Mouse (Mus musculus) left cerebral cortex, postnatal 4 days (tissue): ENCODE results near the gene Shd. TPM values are rescaled to one million over a fixed set of nuclear protein-coding genes. Genes with fewer than 3 reads are reported as not detected.

ENCODE experiments used
- DNase-seq: peaks from one replicate; pipeline ENCODE4 v3.0.0-alpha.2; 2022
- intact Hi-C: fragments of 180-260 bp; cut with DNase I; formaldehyde crosslinking; loops from one replicate; pipeline ENCODE4 v1.15.1; 2025
- total RNA-seq, 2 experiments: library from RNA; stranded (reverse); gene quantifications; 2 replicates each; pipeline ENCODE4 v1.2.3; 2021

Gene Shd
- total RNA-seq, 2 experiments from 2014 or later: 99.6 to 101 TPM

- intact Hi-C loops: no loop called here
- no peak for DNase-seq
These were observed 36.7 kb downstream of the Shd start for GRCm38 (mm10) chr17:56006956-56007355.

GRCm38 (mm10) chr17:56007444-56008355, 37.4 kb downstream of the Shd start:
- intact Hi-C loops: no loop called here
- DNase-seq: no peak

GRCm38 (mm10) chr17:56008356-56009087, 38.3 kb downstream of the Shd start:
- intact Hi-C loops: no loop called here
- peak; percentile 96 for DNase-seq

- intact Hi-C loops: no loop called here
- DNase-seq: peak; percentile 94
These were observed 39.1 kb downstream of the Shd start for GRCm38 (mm10) chr17:56009088-56009961.

GRCm38 (mm10) chr17:56009962-56010240, 39.6 kb downstream of the Shd start:
- DNase-seq: no peak
- intact Hi-C loops: no loop called here

- intact Hi-C loops: no loop called here
- no peak for DNase-seq
These were observed 40.0 kb downstream of the Shd start for GRCm38 (mm10) chr17:56010255-56010654.

GRCm38 (mm10) chr17:56010681-56011080, 40.4 kb downstream of the Shd start:
- intact Hi-C loops: no loop called here
- peak; percentile 78 for DNase-seq

- DNase-seq: no peak
- intact Hi-C loops: no loop called here
These were observed 41.2 kb downstream of the Shd start for GRCm38 (mm10) chr17:56011441-56011840.

GRCm38 (mm10) chr17:56015293-56015692, 45.0 kb downstream of the Shd start:
- intact Hi-C loops: no loop called here
- no peak for DNase-seq

GRCm38 (mm10) chr17:56016382-56016781, 46.1 kb downstream of the Shd start:
- intact Hi-C loops: no loop called here

GRCm38 (mm10) chr17:56016793-56017785, 46.8 kb downstream of the Shd start:
- DNase-seq: no peak
- intact Hi-C loops: no loop called here

More at GRCm38 (mm10) chr17:56016382-56016781, 46.1 kb downstream of the Shd start:
- no peak for DNase-seq

GRCm38 (mm10) chr17:56017848-56018247, 47.6 kb downstream of the Shd start:
- DNase-seq: no peak
- intact Hi-C loops: no loop called here

- DNase-seq: peak; percentile 60
- intact Hi-C loops: no loop called here
These were observed 48.3 kb downstream of the Shd start for GRCm38 (mm10) chr17:56018347-56019131.

- no peak for DNase-seq
- intact Hi-C loops: no loop called here
These were observed 50.3 kb downstream of the Shd start for GRCm38 (mm10) chr17:56020400-56021084.

GRCm38 (mm10) chr17:56021161-56021910, 51.1 kb downstream of the Shd start:
- intact Hi-C loops: no loop called here

GRCm38 (mm10) chr17:56022131-56022988, 52.1 kb downstream of the Shd start:
- peak; percentile 48 for DNase-seq
- intact Hi-C loops: no loop called here

More at GRCm38 (mm10) chr17:56021161-56021910, 51.1 kb downstream of the Shd start:
- DNase-seq: no peak

- intact Hi-C loops: no loop called here
- DNase-seq: no peak
These were observed 52.7 kb downstream of the Shd start for GRCm38 (mm10) chr17:56022989-56023290.
